Mouse (Mus musculus) ES-Bruce4 (cell line): Measurements from ENCODE around the gene Tbc1d9. TPM values are rescaled to one million over a fixed set of nuclear protein-coding genes. Genes with fewer than 3 reads are reported as not detected.

Experiments used
- H3K27ac ChIP-seq: 2 replicates; pipeline ENCODE4 v1.5.1; 2012; ENCODE audit warnings: low read length, inconsistent platforms; ENCODE audit not compliant: insufficient read depth
- H3K27me3 ChIP-seq: 2 replicates; pipeline ENCODE4 v1.6.1; 2012; ENCODE audit warnings: mild to moderate bottlenecking, low read length, inconsistent platforms; ENCODE audit not compliant: control insufficient read depth, poor library complexity, insufficient read depth, severe bottlenecking
- H3K36me3 ChIP-seq: 2 replicates; pipeline ENCODE4 v1.6.1; 2012; ENCODE audit warnings: inconsistent platforms, mild to moderate bottlenecking, low read length, moderate library complexity; ENCODE audit not compliant: control insufficient read depth, poor library complexity, insufficient read depth, severe bottlenecking
- H3K4me1 ChIP-seq: one replicate; pipeline ENCODE4 v1.8.1; 2011; ENCODE audit warnings: low read length; ENCODE audit not compliant: control insufficient read depth, insufficient read depth
- H3K4me3 ChIP-seq: 2 replicates; pipeline ENCODE4 v1.5.1; 2011; ENCODE audit warnings: low read depth, mild to moderate bottlenecking, low read length
- H3K9ac ChIP-seq: 2 replicates; pipeline ENCODE4 v1.6.1; 2012; ENCODE audit warnings: low read depth, mild to moderate bottlenecking, inconsistent platforms; ENCODE audit not compliant: poor library complexity, severe bottlenecking
- H3K9me3 ChIP-seq: replicated peaks from 2 replicates; pipeline ENCODE4 v1.6.1; 2012; ENCODE audit warnings: mild to moderate bottlenecking, low read length, inconsistent platforms; ENCODE audit not compliant: control insufficient read depth, poor library complexity, insufficient read depth, severe bottlenecking
- CTCF ChIP-seq: IDR thresholded peaks from one replicate; pipeline ENCODE4 v1.8.1; 2011; ENCODE audit warnings: low read depth, low read length
- EP300 ChIP-seq: IDR thresholded peaks from 2 replicates; pipeline ENCODE4 v1.6.1; 2011; ENCODE audit warnings: low read depth, low read length; ENCODE audit not compliant: insufficient read depth
- POLR2A ChIP-seq: IDR thresholded peaks from one replicate; pipeline ENCODE4 v1.8.1; 2011; ENCODE audit warnings: low read length; ENCODE audit not compliant: insufficient read depth
- polyA plus RNA-seq: library from polyadenylated mRNA; stranded (reverse); fragments of >200 nt; gene quantifications from 2 replicates; pipeline ENCODE4 v1.2.4, GENCODE M21; 2011; ENCODE audit warnings: low read depth; ENCODE audit not compliant: missing spikeins, insufficient read depth, insufficient read length

Tbc1d9 gene
- polyA plus RNA-seq, 1 experiment = 10.6 TPM

GRCm38 (mm10) chr8:83272464-83272863, 107.3 kb downstream of the Tbc1d9 start:
- no peaks in the 10 kb centered on the region for H3K4me1 ChIP-seq
- H3K4me3 ChIP-seq = no peak overlapping the region
- H3K36me3 ChIP-seq = 0 out of 2 replicates have a peak, but pooled peaks cover 5% of the 10 kb centered on the region
- H3K27ac ChIP-seq = no peak overlapping the region
- no peaks in the 10 kb centered on the region for H3K27me3 ChIP-seq
- H3K9ac ChIP-seq = no peak overlapping the region
- no peaks in the 10 kb centered on the region for H3K9me3 ChIP-seq
- TF ChIP-seq CTCF (no peak), POLR2A (no peak), EP300 (no peak)

GRCm38 (mm10) chr8:83274470-83274869, 109.3 kb downstream of the Tbc1d9 start:
- Histone ChIP-seq H3K27me3 (no peaks in the 10 kb centered on the region), H3K27ac (no peak overlapping the region), H3K4me3 (no peak overlapping the region), H3K9me3 (no peaks in the 10 kb centered on the region), H3K4me1 (no peaks in the 10 kb centered on the region), H3K9ac (no peak overlapping the region), H3K36me3 (no peaks in the 10 kb centered on the region)
- TF ChIP-seq CTCF = no peak
- TF ChIP-seq EP300 = no peak
- no peak for TF ChIP-seq POLR2A

- Histone ChIP-seq H3K27me3 (no peaks in the 10 kb centered on the region), H3K36me3 (no peaks in the 10 kb centered on the region), H3K27ac (no peak overlapping the region), H3K9me3 (no peaks in the 10 kb centered on the region), H3K4me1 (no peaks in the 10 kb centered on the region), H3K4me3 (no peak overlapping the region), H3K9ac (no peak overlapping the region)
- TF ChIP-seq POLR2A = no peak
- no peak for TF ChIP-seq CTCF
- TF ChIP-seq EP300 = no peak
Measured at GRCm38 (mm10) chr8:83278431-83278830, 113.3 kb downstream of the Tbc1d9 start.

GRCm38 (mm10) chr8:83285391-83285790, 120.2 kb downstream of the Tbc1d9 start:
- Histone ChIP-seq H3K27ac (no peak overlapping the region), H3K27me3 (no peaks in the 10 kb centered on the region), H3K36me3 (no peaks in the 10 kb centered on the region), H3K4me1 (no peaks in the 10 kb centered on the region), H3K9me3 (no peaks in the 10 kb centered on the region), H3K4me3 (no peak overlapping the region), H3K9ac (no peak overlapping the region)
- TF ChIP-seq POLR2A (no peak), CTCF (no peak), EP300 (no peak)

GRCm38 (mm10) chr8:83290176-83290575, 125.0 kb downstream of the Tbc1d9 start, which contains the start of gene Ucp1:
Ucp1 (plus strand) TSS chr8:83290352.
- no peak within 1 kb of the TSS for H3K27ac ChIP-seq
- H3K36me3 ChIP-seq = no peaks in the 10 kb centered on the region
- peak within 1 kb of the TSS; percentile 38 for H3K4me3 ChIP-seq
- no peaks in the 10 kb centered on the region for H3K27me3 ChIP-seq
- H3K9me3 ChIP-seq = no peaks in the 10 kb centered on the region
- peaks cover 2% of the 10 kb centered on the region for H3K4me1 ChIP-seq
- TF ChIP-seq EP300 = no peak
- TF ChIP-seq CTCF = peak; percentile 40
- peak within 1 kb of the TSS; percentile 28 for H3K9ac ChIP-seq

GRCm38 (mm10) chr8:83297375-83297774, 132.2 kb downstream of the Tbc1d9 start:
- Histone ChIP-seq H3K9ac (no peak overlapping the region), H3K4me3 (no peak overlapping the region), H3K36me3 (no peaks in the 10 kb centered on the region), H3K4me1 (peaks cover 2% of the 10 kb centered on the region), H3K27ac (no peak overlapping the region), H3K27me3 (no peaks in the 10 kb centered on the region), H3K9me3 (no peaks in the 10 kb centered on the region; the same call in 1 of the 2 replicates)
- TF ChIP-seq POLR2A (no peak), CTCF (no peak), EP300 (no peak)
